Mouse (Mus musculus) layer of hippocampus, adult 8-10 months (tissue): Measurements from ENCODE around the gene Vars. TPM values are rescaled to one million over a fixed set of nuclear protein-coding genes. Genes with fewer than 3 reads are reported as not detected.

Experiments
- DNase-seq, 2 experiments: peaks; one replicate each; pipeline ENCODE4 v3.0.0; 2022; ENCODE audit warnings: low spot score in 2 of 2
- total RNA-seq, 4 experiments: library from RNA; stranded (reverse); gene quantifications; 2 replicates each; pipeline ENCODE4 v1.2.4; 2022

Gene Vars
- total RNA-seq, 4 experiments from 2014 or later, result 49.9 to 58.8 (median 51.3) TPM

DNA sequence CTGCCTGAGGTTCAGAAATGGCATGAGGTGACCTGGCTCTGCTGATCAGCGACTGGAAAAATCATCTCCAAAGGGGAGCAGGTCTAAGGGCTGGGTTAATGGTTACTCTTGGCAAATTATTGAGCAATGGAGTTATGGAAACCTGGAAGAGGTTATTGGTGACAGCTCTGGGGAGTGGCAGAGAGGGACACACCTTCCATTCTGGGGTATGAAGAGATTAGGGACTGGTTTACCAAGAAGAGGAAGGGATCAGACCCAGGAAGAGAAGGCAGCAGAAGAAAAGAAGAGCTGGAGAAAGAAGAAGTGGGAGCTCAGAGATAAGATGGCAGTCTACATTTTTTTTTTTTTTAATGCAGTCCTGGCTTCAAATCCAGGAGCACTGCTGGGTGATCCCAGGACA lies 46.9 kb downstream of the Vars start:
- DNase-seq, result no peak

DNA sequence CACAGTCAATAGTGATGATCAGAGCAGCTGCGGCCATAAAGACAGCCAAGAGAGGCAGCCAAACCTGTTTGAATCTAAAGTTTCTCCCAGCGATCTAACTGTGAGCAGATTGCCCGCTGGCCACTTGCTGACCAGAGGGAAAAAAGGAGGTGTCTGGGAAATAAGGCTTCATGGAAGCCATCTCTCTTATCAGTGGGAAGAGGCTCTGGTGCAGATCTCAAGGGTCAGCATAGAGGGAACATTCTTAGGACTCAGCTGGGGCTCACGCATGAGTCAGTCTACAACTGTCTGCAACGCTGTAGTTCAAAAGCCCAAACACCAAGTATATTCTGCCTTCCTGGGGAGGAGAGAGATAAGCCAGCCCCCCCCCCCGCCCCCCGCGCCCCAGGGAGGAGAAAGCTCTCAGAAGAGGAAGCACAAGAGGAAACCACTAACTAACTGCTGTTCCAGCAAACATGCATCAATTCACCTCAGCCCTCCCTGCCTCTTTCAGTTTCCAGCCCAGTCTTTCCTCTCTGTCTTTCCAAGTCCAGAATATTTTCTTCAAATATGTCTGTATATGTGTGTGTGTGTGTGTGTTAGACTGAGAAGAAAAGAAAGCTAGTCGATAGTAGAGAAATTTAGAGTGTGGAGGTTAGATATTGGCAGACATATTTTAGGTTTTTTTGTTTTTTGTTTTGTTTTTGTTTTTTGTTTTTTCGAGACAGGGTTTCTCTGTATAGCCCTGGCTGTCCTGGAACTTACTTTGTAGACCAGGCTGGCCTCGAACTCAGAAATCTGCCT lies 47.6 kb downstream of the Vars start:
- DNase-seq, result no peak

DNA sequence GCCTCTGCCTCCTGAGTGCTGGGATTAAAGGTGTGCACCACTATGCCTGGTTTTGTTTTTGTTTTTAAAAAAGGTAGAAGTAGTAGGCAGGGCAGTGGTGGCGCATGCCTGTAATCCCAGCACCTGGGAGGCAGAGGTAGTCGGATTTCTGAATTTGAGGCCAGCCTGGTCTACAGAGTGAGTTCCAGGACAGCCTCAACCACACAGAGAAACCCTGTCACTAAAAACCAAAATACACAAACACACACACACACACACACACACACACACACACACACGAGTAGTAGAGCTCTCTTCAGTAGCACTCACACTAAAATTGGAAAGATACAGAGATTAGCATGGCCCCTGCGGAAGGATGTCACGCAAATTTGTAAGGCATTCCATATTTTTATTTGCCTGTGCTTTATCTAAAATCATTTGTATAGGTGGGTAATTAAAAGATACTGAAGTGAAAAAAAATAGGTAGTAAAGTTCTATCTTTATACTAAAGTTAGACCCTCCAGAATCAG lies 48.2 kb downstream of the Vars start:
- no peak for DNase-seq

DNA sequence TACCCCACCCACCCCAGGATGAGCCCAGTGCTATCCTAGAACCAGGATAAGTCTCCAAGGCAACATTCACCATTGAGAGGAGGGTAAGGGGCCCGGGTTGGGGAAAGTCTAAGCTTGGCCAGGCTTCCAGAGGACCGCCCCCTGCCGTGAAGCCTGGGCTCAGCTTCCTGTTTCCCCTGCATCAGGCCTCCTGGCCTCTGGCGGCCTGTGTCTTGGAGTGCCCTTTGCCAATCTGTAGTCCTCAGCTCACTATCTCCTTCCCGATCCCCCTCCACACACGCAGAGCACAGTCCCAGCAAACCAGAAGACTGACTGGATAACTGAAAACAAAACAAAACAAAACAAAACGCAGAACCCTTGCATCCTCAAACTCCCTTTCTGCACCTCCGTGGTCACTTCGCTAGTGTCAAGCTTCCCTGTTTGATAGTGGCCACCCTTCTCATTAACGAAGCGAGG lies 48.8 kb downstream of the Vars start, which contains the start of gene Clic1:
Gene Clic1 (plus strand): TSS at position 406 of the 456 bp plus-strand sequence.
- no peak for DNase-seq

DNA sequence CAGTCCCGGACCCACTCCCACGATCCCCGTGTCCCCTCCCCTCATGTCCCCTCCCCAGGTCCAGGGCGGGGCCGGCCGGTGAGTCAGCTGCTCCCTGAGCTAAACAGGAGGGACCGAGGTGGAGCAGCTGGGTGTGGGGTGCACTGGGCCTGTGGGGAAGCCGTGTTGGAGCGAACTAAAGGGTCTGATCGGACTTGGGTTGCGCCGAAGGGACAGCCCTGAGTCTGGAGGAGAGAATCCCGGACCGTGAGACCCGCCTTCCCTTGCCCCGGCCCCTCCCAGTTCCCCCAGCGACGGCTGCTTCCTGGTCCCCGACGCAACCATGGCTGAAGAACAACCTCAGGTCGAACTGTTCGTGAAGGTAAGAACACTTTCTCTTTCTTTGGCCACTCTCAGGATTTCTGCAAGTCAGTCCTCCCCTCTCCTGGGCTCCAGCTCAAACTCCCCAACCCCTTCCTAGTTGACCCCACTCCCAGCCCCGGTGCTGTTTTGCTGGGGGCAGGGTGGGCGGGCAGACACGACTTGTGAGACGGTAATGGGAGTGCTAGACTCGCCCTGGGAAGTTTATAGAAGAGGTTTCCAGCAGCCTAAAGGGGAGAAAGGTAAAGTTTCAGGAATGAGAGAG lies 49.5 kb downstream of the Vars start:
- DNase-seq, result no peak

DNA sequence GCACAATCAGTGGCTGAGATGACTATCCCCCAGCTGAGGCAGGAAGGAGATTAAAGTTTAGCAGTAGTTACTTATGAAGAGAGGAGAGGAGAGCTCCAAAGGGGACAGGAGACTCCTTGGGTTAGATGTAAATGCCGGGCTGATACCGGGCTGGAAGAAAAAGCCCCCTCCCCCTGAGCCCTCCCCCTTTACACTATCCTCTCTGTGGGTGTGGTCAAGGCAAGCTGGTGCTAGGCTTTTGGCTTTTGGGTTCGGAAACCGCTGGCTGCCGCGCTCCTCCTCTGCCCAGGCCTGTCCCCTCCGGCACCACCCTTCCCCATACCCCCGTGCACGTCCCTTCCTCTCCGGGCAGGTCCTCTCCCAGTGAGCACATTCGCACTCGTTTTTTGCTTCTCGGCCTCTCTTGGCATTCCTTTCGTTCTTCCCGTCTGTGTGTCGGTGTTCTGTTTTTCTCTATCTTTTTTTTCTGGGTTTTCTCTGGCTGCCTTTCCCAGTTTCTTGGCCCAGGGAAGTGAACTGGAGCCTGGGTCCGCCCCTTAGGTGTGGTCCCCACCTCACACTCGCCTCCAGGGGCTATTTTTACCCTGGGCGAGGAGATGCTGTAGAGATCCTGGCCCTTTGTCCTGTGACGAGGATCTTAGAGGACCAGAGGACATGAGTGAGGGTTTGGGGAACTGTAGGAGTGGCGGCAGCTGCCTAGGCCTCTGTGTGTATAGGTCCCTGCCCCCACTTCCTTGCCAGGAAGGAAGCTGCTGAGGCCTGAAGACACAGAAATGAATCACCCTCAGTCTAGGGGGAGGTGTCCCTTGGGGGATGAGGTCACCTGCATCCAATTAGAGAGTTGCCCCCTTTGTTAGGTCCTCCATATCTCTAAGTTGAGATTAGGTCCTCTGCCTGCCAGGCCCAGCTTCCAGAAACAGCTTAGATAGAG lies 50.6 kb downstream of the Vars start:
- DNase-seq, result no peak

DNA sequence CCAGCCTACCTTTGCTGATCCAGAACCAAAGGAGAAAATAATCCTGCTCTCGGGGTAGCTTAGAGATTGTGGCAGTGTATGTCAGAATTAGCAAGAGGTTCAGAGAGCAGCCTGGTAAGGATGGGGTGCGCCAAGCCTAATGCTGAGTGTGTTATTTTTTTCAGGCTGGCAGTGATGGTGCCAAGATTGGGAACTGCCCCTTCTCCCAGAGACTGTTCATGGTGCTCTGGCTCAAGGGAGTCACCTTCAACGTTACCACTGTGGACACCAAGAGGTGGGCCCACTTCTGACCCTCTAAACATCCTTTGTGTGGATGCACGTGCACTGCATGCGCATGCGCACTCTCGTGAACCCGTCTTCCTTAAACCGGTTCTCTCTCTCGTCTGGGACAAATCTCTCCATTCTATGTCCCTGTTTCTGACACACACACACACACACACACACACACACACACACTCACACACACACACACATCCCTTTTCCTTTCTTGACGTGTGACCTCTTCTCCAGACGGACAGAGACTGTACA lies 51.5 kb downstream of the Vars start:
- DNase-seq, result no peak

DNA sequence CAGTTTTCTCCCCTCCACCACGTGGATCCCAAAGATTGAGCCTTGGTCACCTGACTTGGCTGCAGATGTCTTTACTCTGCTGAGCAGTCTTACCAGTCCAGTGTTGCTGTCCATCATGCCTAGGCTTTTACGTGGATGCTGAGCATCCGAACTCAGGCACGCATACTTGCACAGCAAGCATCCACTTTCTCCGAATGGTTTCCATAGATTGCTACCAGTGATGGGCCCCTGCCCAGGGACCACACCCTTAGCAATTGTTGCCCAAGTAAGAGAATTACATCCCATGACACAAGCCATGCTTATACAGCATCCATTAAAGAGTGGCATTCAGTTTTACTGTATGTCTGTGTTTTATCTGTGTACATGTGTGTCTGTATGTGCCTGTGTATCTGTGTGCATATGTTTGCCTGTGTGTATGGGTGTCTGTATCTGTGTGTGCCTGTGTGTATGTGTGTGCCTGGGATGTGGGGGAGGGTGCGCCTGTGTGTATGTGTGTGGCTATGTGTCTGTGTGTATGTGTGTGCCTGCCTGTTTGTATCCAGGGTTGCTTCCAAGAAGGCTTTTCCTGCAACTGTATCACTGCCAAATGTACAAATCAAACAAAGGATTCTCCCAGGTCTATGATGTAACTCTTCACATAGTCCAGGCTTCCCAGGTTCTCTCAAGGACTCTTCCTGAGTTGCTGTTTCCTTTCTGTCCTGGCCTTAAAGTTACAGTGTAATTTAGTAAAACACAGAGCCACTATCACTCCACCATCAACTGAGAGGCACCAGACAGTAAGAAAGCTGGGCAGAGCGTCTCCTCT lies 55.1 kb downstream of the Vars start:
- no peak for DNase-seq

DNA sequence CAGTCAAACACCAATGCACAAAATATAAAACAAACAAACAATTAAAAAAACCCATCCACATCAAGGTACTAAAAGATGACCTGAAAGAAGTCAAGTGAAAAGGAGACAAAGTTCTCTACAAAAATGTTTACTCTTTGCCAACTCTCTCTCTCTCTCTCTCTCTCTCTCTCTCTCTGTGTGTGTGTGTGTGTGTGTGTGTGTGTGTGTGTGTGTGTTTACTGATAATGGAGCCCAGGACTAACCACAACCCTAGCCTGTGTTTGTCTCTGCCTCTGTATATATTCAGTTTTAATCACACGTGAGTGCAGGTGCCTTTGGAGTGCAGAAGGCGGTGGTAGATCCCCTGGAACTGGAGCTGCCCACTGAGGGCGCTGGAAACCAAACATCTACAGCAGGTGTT lies 56.3 kb downstream of the Vars start:
- DNase-seq, result no peak

DNA sequence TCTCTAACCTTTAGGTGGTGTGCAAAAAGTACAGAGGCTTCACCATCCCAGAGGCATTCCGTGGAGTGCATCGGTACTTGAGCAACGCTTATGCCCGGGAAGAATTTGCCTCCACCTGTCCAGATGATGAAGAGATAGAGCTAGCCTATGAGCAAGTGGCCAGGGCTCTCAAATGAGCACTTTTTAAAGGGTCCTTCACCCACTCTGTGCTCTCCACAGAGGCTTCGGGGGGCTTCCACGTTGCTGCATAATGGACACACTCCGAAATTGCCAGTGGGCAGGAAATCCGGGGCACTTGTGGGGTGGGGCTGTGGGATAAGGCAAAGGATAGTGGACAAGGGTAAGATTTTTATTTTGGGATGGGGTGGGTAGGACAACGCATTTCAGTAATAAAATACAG lies 57.5 kb downstream of the Vars start:
- DNase-seq, result no peak

DNA sequence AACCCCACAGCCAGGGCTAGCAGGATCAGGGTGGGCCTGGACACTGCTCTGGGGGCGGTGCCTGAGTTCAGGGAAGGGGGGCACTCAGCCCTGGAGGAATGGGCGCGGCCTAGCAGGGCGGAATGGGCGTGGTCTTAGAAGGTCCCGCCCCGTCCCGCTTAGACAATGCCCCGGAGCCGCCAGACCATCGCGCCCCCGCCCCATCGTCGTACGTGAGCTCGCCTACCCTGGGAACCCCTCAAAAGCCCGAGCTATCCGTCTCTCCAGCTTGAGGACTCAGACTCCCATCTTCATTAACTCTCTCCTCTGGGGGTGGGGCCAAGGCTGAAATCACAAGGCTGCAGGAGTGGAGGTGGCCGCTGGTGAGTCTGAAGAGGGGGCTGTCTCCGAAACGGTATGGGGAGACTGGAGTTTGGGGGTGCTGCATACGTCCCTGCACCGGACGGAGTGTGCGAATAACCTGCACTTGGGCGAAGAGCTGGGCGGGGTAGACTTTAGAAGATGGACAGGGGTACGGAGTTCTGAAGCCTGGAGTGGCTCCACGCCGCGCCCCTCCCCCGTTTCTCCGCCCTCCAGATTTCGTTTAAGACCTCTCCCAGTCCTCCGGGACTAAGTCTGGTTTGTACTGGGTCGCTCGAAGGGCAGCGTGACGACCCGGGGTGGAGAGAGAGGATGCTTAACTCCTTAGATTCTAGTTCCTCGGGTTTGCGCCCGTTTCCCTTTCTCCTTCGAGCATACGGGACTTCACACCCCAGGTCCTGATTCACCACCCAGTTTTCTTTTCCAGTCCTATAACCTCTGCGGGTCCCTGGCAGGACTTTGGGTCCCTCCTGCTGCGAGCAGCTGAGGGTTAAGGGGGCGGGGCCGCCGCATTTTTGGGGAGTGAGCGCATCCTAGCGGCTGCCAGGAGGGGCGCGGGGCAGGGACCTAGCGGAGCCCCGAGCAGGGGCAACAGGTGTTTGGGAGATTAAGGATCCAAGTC lies 58.4 kb downstream of the Vars start, which contains the start of gene Ddah2:
Gene Ddah2 (plus strand): TSS at position 125 of the 982 bp plus-strand sequence.
- DNase-seq, result peak; percentile 47 to 61

DNA sequence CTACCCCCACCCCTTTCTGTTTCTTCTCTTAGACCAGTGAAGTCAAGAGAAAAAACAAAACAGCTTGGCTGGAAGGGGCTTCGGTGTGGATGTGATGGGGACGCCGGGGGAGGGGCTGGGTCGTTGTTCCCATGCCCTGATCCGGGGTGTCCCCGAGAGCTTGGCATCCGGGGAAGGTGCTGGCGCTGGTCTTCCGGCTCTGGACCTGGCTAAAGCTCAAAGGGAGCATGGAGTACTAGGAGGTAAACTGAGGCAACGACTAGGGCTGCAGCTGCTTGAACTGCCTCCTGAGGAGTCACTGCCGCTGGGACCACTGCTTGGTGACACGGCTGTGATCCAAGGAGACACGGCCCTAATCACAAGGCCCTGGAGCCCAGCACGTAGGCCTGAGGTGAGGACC lies 59.3 kb downstream of the Vars start:
- DNase-seq, result no peak

DNA sequence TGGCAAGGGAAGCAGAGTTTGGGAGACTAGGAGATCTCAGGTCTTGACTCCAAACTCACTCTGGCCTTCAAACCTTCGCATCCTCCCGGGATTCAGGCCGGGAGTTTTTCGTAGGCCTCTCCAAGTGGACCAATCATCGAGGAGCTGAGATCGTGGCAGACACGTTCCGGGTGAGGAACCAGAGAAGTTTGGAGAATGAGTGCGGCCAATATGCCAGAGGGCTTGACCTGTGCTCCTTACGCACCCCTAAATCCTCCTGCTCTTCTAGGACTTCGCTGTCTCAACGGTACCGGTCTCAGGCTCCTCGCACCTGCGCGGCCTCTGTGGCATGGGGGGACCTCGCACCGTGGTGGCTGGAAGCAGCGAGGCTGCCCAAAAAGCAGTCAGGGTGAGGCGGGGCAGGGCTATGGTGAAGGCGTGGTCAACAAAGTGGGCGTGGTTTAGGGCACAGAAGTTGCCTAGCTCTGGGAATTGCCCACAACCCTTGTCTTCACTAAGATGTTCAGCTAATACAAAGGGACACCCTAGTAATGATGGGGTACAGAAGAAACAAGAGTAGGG lies 60.0 kb downstream of the Vars start:
- no peak for DNase-seq

DNA sequence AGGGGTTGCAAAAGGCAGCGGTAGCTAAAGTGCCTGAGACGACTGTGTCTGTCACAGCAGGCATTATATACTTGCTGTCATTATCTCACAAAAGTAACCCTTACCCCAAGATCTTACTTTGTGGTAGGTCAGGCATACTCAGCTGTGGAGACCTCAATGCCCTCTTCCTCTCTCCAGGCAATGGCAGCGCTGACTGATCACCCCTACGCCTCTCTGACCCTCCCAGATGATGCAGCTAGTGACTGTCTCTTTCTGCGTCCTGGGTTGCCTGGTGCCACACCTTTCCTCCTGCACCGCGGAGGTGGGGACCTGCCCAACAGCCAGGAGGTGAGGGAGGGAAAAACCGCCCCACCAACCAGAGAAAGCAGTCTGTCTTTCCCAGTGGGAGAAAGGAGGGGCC lies 60.5 kb downstream of the Vars start:
- DNase-seq, result no peak

DNA sequence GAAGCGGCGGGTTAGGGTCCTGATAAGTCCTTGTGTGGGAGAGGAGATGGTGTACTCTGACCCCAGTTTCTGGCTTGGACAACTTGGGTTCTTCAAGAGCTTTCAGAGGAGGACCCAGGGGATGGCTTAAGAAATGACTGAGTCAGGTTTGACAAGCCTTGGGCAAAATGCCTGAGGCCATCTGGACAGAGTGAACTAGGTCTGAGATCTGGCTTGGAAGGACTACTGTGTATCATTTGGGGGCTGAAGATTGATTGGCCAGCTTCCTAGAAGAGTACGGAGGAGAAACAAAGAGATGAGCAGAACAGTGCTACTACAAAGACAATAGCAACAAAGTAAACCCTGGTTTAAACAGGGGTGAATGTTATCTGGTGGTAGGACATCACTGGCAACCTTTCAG lies 62.7 kb downstream of the Vars start:
- no peak for DNase-seq

DNA sequence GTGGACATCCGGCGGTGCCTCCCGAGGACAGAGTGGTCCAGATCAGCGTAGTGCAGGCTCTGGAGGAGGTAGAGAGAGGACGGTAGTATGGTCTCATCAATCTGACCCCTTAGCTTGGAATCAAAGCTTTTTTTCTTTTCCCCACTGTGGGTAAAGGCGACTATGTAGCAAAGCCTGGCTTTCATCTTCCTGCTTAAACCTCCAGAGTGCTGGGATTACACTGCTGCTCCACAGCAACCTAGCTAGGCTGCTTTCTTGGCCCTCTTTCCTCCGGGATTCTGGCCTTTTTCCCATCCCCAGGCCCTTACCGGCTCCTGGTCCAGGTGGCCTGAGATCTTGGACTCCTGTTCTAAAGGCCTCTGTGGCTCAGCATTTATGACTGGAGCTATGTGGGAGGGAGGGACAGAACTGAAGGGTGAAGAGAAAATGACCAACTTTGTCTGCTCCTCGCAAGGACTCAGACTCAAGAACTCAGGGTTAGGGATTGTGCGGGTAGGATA lies 63.6 kb downstream of the Vars start:
- no peak for DNase-seq

DNA sequence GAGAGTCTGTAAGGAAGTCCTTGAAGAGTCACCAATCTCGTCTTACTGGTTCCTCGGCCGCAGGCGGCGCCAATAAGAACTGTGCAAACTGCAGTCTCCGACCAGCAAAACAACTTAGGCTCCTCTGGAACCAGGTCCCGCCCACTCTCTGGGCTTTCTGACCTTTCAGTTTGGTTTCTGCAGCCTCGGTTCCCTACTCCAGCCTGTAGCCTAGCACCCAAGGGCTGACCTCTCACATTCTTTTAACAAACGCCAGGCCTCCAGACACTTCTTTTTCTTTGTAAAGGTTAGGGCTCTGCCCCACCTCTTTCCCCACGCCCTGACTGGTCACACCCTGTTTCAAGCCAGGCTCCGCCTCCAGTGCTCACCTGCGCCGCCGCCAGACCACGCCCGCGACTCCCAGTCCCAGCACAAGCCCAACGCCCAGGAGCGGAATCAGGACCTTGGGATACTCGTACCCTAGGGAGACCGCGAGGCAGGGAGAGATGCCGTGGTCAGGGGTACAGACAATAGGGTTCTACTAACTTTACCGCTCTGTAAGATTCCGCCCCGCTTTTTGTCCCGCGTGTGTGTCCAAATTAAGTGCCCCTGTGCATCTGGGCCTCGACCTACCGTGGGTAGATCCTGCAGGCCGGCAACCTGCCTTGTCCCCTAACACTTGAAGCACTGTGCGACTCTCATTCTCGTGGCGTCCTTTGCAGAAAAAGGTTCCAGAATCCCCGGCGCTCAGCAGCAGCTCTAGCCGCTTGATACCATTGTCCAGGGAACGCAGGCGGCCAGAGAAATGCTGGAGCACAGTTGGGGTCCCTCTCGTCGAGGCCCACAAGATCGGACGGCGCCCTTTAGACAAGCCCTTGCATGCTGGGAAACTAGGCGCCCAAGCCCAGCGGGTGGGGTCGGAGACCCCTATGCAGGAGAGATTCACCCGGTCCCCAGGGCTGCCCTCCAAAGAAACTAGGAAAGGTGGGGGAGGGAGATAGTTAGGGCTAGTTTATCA lies 64.5 kb downstream of the Vars start, which contains the start of gene Ly6g6c:
Gene Ly6g6c (plus strand): TSS at position 438 of the 997 bp plus-strand sequence.
- DNase-seq, result no peak
